Mouse (Mus musculus) CH12.LX (cell line): Measurements from ENCODE around the gene Usp1.

Source experiments
- CTCF ChIP-seq, 2 experiments: IDR thresholded peaks in 1 of 2; conservative IDR thresholded peaks in 1 of 2; 2 replicates each; pipeline ENCODE4 v1.5.1; 2011 to 2012; ENCODE audit warnings: low read depth in 2 of 2, low read length in 2 of 2, improper control_type of control experiment in 1 of 2, inconsistent platforms in 1 of 2, mild to moderate bottlenecking in 1 of 2, moderate library complexity in 1 of 2
- HCFC1 ChIP-seq: IDR thresholded peaks from 2 replicates; pipeline ENCODE4 v1.6.1; 2012; ENCODE audit warnings: low read depth, mild to moderate bottlenecking, inconsistent platforms, low read length, improper control_type of control experiment
- MAX ChIP-seq: IDR thresholded peaks from 2 replicates; pipeline ENCODE4 v1.6.1; 2011; ENCODE audit warnings: low read length, improper control_type of control experiment
- POLR2A ChIP-seq: IDR thresholded peaks from 2 replicates; pipeline ENCODE4 v1.6.1; 2011; ENCODE audit warnings: low read depth, mild to moderate bottlenecking, improper control_type of control experiment, low read length
- SIN3A ChIP-seq: IDR thresholded peaks from 2 replicates; pipeline ENCODE4 v1.6.1; 2012; ENCODE audit warnings: low read length, improper control_type of control experiment, inconsistent platforms
- UBTF ChIP-seq: IDR thresholded peaks from 2 replicates; pipeline ENCODE4 v1.6.1; 2012; ENCODE audit warnings: low read depth, mild to moderate bottlenecking, inconsistent platforms, low read length, improper control_type of control experiment, moderate library complexity
- USF1 ChIP-seq: IDR thresholded peaks from 2 replicates; pipeline ENCODE4 v1.6.1; 2014; ENCODE audit warnings: low read depth, mild to moderate bottlenecking, inconsistent platforms, low read length, improper control_type of control experiment

- TF ChIP-seq POLR2A (no peak), CTCF (conservative IDR thresholded peaks at IDR 0.05 in 1 of 2, IDR thresholded peaks at IDR 0.05 in 1 of 2; ENCODE audit: low read depth in 2 of 2, low read length in 2 of 2) (no peak), MAX (no peak), UBTF (no peak), SIN3A (peak; percentile 39; the same call in 1 of the 2 replicates), USF1 (no peak), HCFC1 (no peak)
Observed at GRCm38 (mm10) chr4:98924906-98925178, 1.2 kb downstream of the Usp1 start.
